Mouse (Mus musculus) liver, embryonic 14.5 days (tissue): ENCODE results near the gene Asz1. TPM values are rescaled to one million over a fixed set of nuclear protein-coding genes. Genes with fewer than 3 reads are reported as not detected.

Experiments
- ATAC-seq: fragments of 200-750 bp; cut with Nextera tagmentation; 2 replicates; pipeline ENCODE4 v1.8.0; 2017; ENCODE audit warnings: moderate number of reproducible peaks, mild to moderate bottlenecking, moderate library complexity; ENCODE audit not compliant: insufficient read depth
- DNase-seq, 3 experiments: peaks; one replicate each; pipeline ENCODE4 v3.0.0-alpha.2; 2012 to 2013; ENCODE audit warnings: low read depth in 3 of 3, low spot score in 3 of 3
- H3K27ac ChIP-seq: fragments of 300-500 bp; sonication (generic); 2 replicates; pipeline ENCODE4 v1.5.1; 2014; ENCODE audit warnings: moderate library complexity, mild to moderate bottlenecking, control low read depth, inconsistent platforms
- H3K27me3 ChIP-seq: fragments of 300-500 bp; sonication (generic); 2 replicates; pipeline ENCODE4 v1.6.1; 2014; ENCODE audit warnings: mild to moderate bottlenecking, low read length, moderate library complexity; ENCODE audit not compliant: control insufficient read depth, insufficient read depth
- H3K36me3 ChIP-seq: fragments of 300-500 bp; sonication (generic); replicated peaks from 2 replicates; pipeline ENCODE4 v1.6.1; 2014; ENCODE audit warnings: low read depth; ENCODE audit not compliant: control insufficient read depth, insufficient read depth
- H3K4me1 ChIP-seq, 2 experiments: fragments of 200-500 bp in 1 of 2; fragments of 300-500 bp in 1 of 2; sonication (generic) in 1 of 2; replicated peaks; 2 replicates each; pipeline ENCODE4 v1.6.1; 2012 to 2014; ENCODE audit warnings: antibody characterized with exemption in 1 of 2, inconsistent platforms in 1 of 2, low read length in 1 of 2; ENCODE audit not compliant: control insufficient read depth in 2 of 2, insufficient read depth in 2 of 2
- H3K4me2 ChIP-seq: fragments of 300-500 bp; sonication (generic); 2 replicates; pipeline ENCODE4 v1.6.1; 2014; ENCODE audit warnings: low read depth, mild to moderate bottlenecking, control low read depth, moderate library complexity
- H3K4me3 ChIP-seq, 2 experiments: fragments of 200-500 bp in 1 of 2; fragments of 300-500 bp in 1 of 2; sonication (generic) in 1 of 2; 2 replicates each; pipeline ENCODE4 v1.5.1; 2012 to 2014; ENCODE audit warnings: low read depth in 2 of 2, low read length in 2 of 2, mild to moderate bottlenecking in 2 of 2, control low read depth in 1 of 2, inconsistent platforms in 1 of 2, moderate library complexity in 1 of 2; ENCODE audit not compliant: insufficient read depth in 1 of 2
- H3K9ac ChIP-seq: fragments of 300-500 bp; sonication (generic); replicated peaks from 2 replicates; pipeline ENCODE4 v1.6.1; 2014; ENCODE audit warnings: mild to moderate bottlenecking, control low read depth, moderate library complexity
- H3K9me3 ChIP-seq: fragments of 300-500 bp; sonication (generic); 2 replicates; pipeline ENCODE4 v1.6.1; 2016; ENCODE audit warnings: low read length, mixed read lengths; ENCODE audit not compliant: control insufficient read depth
- CTCF ChIP-seq: IDR thresholded peaks from 2 replicates; pipeline ENCODE4 v1.5.1; 2016; ENCODE audit warnings: antibody characterized with exemption, low read depth, control low read depth
- EP300 ChIP-seq: IDR thresholded peaks from 2 replicates; pipeline ENCODE4 v1.6.1; 2016; ENCODE audit warnings: antibody characterized with exemption, low read depth
- WGBS: fragments of 180-500 bp; shearing (Covaris S2); extraction: QIAGEN DNeasy Blood & Tissue Kit; methylation state at CpG from one replicate; pipeline ENCODE4 v1.1.7; 2014; ENCODE audit not compliant: insufficient replicate concordance; 5-methylcytosine and 5-hydroxymethylcytosine counted together
- polyA plus RNA-seq, 2 experiments: library from polyadenylated mRNA; depleted of rRNA in 1 of 2; stranded (reverse) in 1 of 2; unstranded in 1 of 2; fragments of >200 nt; fragmentation: Nextera tagmentation in 1 of 2; extraction: Ambion mirVana in 1 of 2; gene quantifications; 2 replicates each; pipeline versions ENCODE4 v1.2.1 to v1.2.3; 2012 to 2014

The Asz1 gene
- polyA plus RNA-seq (2012; rRNA removed) (not detected in 2 replicates), polyA plus RNA-seq (2014; fragmentation: Nextera tagmentation; extraction: Ambion mirVana) (not detected in 2 replicates)

GRCm38 (mm10) chr6:18108934-18109333 is at the start of gene Asz1:
Gene Asz1 (minus strand): TSS chr6:18109061.
- TF ChIP-seq CTCF: no peak
- no peak for TF ChIP-seq EP300
- ATAC-seq (no peak), DNase-seq (no peak)
- H3K27me3 ChIP-seq: no peaks in the 10 kb centered on the region
- WGBS: 82% methylated on average over 22 of the region's 22 CpGs
- H3K9me3 ChIP-seq: no peaks in the 10 kb centered on the region
- no peak within 1 kb of the TSS for H3K27ac ChIP-seq
- no peaks in the 10 kb centered on the region for H3K4me1 ChIP-seq
- no peak within 1 kb of the TSS for H3K9ac ChIP-seq
- H3K4me3 ChIP-seq: no peak within 1 kb of the TSS
- no peak within 1 kb of the TSS for H3K4me2 ChIP-seq
- H3K36me3 ChIP-seq: no peaks in the 10 kb centered on the region

GRCm38 (mm10) chr6:18153031-18153430 is 44.2 kb upstream of the Asz1 start:
- no peak for DNase-seq

GRCm38 (mm10) chr6:18135246-18135645 is 26.4 kb upstream of the Asz1 start:
- ATAC-seq (no peak), DNase-seq (no peak)
- Histone ChIP-seq H3K27me3 (no peaks in the 10 kb centered on the region), H3K9me3 (no peaks in the 10 kb centered on the region), H3K4me2 (no peak overlapping the region), H3K4me1 (no peaks in the 10 kb centered on the region), H3K27ac (no peak overlapping the region), H3K9ac (no peak overlapping the region), H3K36me3 (no peaks in the 10 kb centered on the region), H3K4me3 (no peak overlapping the region)
- no peak for TF ChIP-seq CTCF
- TF ChIP-seq EP300: no peak
- 35% methylated on average over 1 of the region's 1 CpGs for WGBS

More at GRCm38 (mm10) chr6:18153031-18153430, 44.2 kb upstream of the Asz1 start:
- Histone ChIP-seq H3K36me3 (no peaks in the 10 kb centered on the region), H3K4me2 (no peak overlapping the region), H3K27me3 (no peaks in the 10 kb centered on the region), H3K9ac (no peak overlapping the region), H3K9me3 (no peaks in the 10 kb centered on the region), H3K27ac (no peak overlapping the region), H3K4me3 (no peak overlapping the region), H3K4me1 (no peaks in the 10 kb centered on the region)
- 56% methylated on average over 4 of the region's 4 CpGs for WGBS
- no peak for TF ChIP-seq EP300
- no peak for TF ChIP-seq CTCF
- ATAC-seq: no peak

DNA sequence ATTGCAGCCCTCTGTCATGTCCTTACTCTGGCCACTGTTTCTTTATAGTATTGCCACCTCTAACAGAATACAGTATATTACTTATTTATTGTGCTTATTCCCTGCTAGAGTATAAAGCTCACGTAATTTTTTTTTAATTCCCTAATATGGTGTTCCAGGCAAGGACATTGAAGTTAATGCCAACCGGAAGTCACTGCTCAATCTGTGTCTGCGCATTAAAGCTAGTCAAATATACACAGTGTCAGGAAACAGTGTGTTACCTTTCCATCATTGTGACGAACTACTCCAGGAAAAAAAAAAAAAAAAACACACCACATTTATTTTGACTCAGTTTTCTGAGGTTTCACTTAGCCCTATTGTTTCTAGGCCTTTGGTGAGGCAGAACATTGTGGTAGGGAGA is 19.2 kb upstream of the Asz1 start:
- ATAC-seq (no peak), DNase-seq (no peak)
- Histone ChIP-seq H3K27ac (no peak overlapping the region), H3K9me3 (no peaks in the 10 kb centered on the region), H3K4me3 (no peak overlapping the region), H3K4me2 (no peak overlapping the region), H3K27me3 (no peaks in the 10 kb centered on the region), H3K4me1 (no peaks in the 10 kb centered on the region), H3K9ac (no peak overlapping the region), H3K36me3 (no peaks in the 10 kb centered on the region)
- 62% methylated on average over 4 of the region's 4 CpGs for WGBS
- TF ChIP-seq EP300 (no peak), CTCF (no peak)

GRCm38 (mm10) chr6:18127206-18127983 is 18.5 kb upstream of the Asz1 start:
- H3K36me3 ChIP-seq: no peaks in the 10 kb centered on the region
- no peak overlapping the region for H3K9ac ChIP-seq
- 50% methylated on average over 2 of the region's 2 CpGs for WGBS
- no peak overlapping the region for H3K4me2 ChIP-seq
- no peak for TF ChIP-seq CTCF
- TF ChIP-seq EP300: no peak
- no peaks in the 10 kb centered on the region for H3K4me1 ChIP-seq
- ATAC-seq: no peak
- no peak overlapping the region for H3K27ac ChIP-seq
- H3K4me3 ChIP-seq: no peak overlapping the region
- no peaks in the 10 kb centered on the region for H3K9me3 ChIP-seq
- no peaks in the 10 kb centered on the region for H3K27me3 ChIP-seq
- DNase-seq: no peak
